Mouse (Mus musculus): ENCODE measurements at regions not wholly inside any gene's neighbourhood (a gene's known extent, or its start where the extent isn't known, plus 50 kb on each side); places are given as distances from the start of the nearest gene placed in this dataset.
A peak's percentile ranks its signal among the peaks of the same experiment; 100 is the strongest.

- Histone ChIP-seq H3K9ac (ENCODE audit: low read depth, poor library complexity, severe bottlenecking) (no peak overlapping the region), H3K9me3 (replicated peaks; ENCODE audit: control insufficient read depth, insufficient read depth, low read length, poor library complexity, severe bottlenecking) (peaks cover 5% of the 10 kb centered on the region; the same call in 1 of the 2 replicates), H3K27ac (ENCODE audit: insufficient read depth, low read length) (no peak overlapping the region), H3K4me1 (ENCODE audit: control insufficient read depth, insufficient read depth, low read length) (no peaks in the 10 kb centered on the region), H3K27me3 (ENCODE audit: control insufficient read depth, insufficient read depth, low read length, poor library complexity, severe bottlenecking) (no peaks in the 10 kb centered on the region), H3K4me3 (ENCODE audit: low read depth, low read length) (no peak overlapping the region), H3K36me3 (ENCODE audit: control insufficient read depth, insufficient read depth, low read length, poor library complexity, severe bottlenecking) (no peaks in the 10 kb centered on the region)
- TF ChIP-seq EP300 (IDR thresholded peaks at IDR 0.05; ENCODE audit: insufficient read depth, low read depth, low read length) (no peak), CTCF (IDR thresholded peaks at IDR 0.05; ENCODE audit: low read depth, low read length) (no peak), POLR2A (IDR thresholded peaks at IDR 0.05; ENCODE audit: insufficient read depth, low read length) (no peak)
These were observed 355.5 kb downstream of the Cdh9 start for GRCm38 (mm10) chr15:17084030-17084429.

- peak overlapping the region; percentile 97 for H3K27ac ChIP-seq (ENCODE audit: insufficient read depth, low read length)
- H3K4me3 ChIP-seq (ENCODE audit: low read depth, low read length), result no peak overlapping the region
- peaks cover 20% of the 10 kb centered on the region for H3K9me3 ChIP-seq (replicated peaks; ENCODE audit: control insufficient read depth, insufficient read depth, low read length, poor library complexity, severe bottlenecking)
- H3K36me3 ChIP-seq (ENCODE audit: control insufficient read depth, insufficient read depth, low read length, poor library complexity, severe bottlenecking), result no peaks in the 10 kb centered on the region
- H3K4me1 ChIP-seq (ENCODE audit: control insufficient read depth, insufficient read depth, low read length), result no peaks in the 10 kb centered on the region
- H3K27me3 ChIP-seq (ENCODE audit: control insufficient read depth, insufficient read depth, low read length, poor library complexity, severe bottlenecking), result no peaks in the 10 kb centered on the region
- no peak overlapping the region for H3K9ac ChIP-seq (ENCODE audit: low read depth, poor library complexity, severe bottlenecking)
- TF ChIP-seq EP300 (IDR thresholded peaks at IDR 0.05; ENCODE audit: insufficient read depth, low read depth, low read length), result no peak
- TF ChIP-seq CTCF (IDR thresholded peaks at IDR 0.05; ENCODE audit: low read depth, low read length), result no peak
- no peak for TF ChIP-seq POLR2A (IDR thresholded peaks at IDR 0.05; ENCODE audit: insufficient read depth, low read length)
These were observed 360.2 kb downstream of the Cdh9 start for GRCm38 (mm10) chr15:17088644-17089228.

- Histone ChIP-seq H3K4me3 (ENCODE audit: low read depth, low read length) (no peak overlapping the region), H3K9ac (ENCODE audit: low read depth, poor library complexity, severe bottlenecking) (no peak overlapping the region), H3K36me3 (ENCODE audit: control insufficient read depth, insufficient read depth, low read length, poor library complexity, severe bottlenecking) (no peaks in the 10 kb centered on the region), H3K4me1 (ENCODE audit: control insufficient read depth, insufficient read depth, low read length) (no peaks in the 10 kb centered on the region), H3K27me3 (ENCODE audit: control insufficient read depth, insufficient read depth, low read length, poor library complexity, severe bottlenecking) (no peaks in the 10 kb centered on the region), H3K9me3 (replicated peaks; ENCODE audit: control insufficient read depth, insufficient read depth, low read length, poor library complexity, severe bottlenecking) (peaks cover 7% of the 10 kb centered on the region), H3K27ac (ENCODE audit: insufficient read depth, low read length) (no peak overlapping the region)
- TF ChIP-seq CTCF (IDR thresholded peaks at IDR 0.05; ENCODE audit: low read depth, low read length) (peak; percentile 65), POLR2A (IDR thresholded peaks at IDR 0.05; ENCODE audit: insufficient read depth, low read length) (no peak)
These were observed 370.4 kb downstream of the Cdh9 start for GRCm38 (mm10) chr15:17098927-17099326.

- H3K4me1 ChIP-seq (ENCODE audit: control insufficient read depth, insufficient read depth, low read length), result no peaks in the 10 kb centered on the region
- no peak overlapping the region for H3K9ac ChIP-seq (ENCODE audit: low read depth, poor library complexity, severe bottlenecking)
- TF ChIP-seq CTCF (IDR thresholded peaks at IDR 0.05; ENCODE audit: low read depth, low read length), result no peak
- no peak for TF ChIP-seq POLR2A (IDR thresholded peaks at IDR 0.05; ENCODE audit: insufficient read depth, low read length)
- TF ChIP-seq EP300 (IDR thresholded peaks at IDR 0.05; ENCODE audit: insufficient read depth, low read depth, low read length), result no peak
These were observed 372.6 kb downstream of the Cdh9 start for GRCm38 (mm10) chr15:17101182-17101581.

GRCm38 (mm10) chr15:17135721-17136120 lies 407.2 kb downstream of the Cdh9 start:
- H3K27ac ChIP-seq (ENCODE audit: insufficient read depth, low read length), result no peak overlapping the region
- no peak overlapping the region for H3K4me3 ChIP-seq (ENCODE audit: low read depth, low read length)
- no peaks in the 10 kb centered on the region for H3K27me3 ChIP-seq (ENCODE audit: control insufficient read depth, insufficient read depth, low read length, poor library complexity, severe bottlenecking)
- TF ChIP-seq CTCF (IDR thresholded peaks at IDR 0.05; ENCODE audit: low read depth, low read length), result no peak
- TF ChIP-seq POLR2A (IDR thresholded peaks at IDR 0.05; ENCODE audit: insufficient read depth, low read length), result no peak
- TF ChIP-seq EP300 (IDR thresholded peaks at IDR 0.05; ENCODE audit: insufficient read depth, low read depth, low read length), result no peak
- no peaks in the 10 kb centered on the region for H3K4me1 ChIP-seq (ENCODE audit: control insufficient read depth, insufficient read depth, low read length)
- H3K9me3 ChIP-seq (replicated peaks; ENCODE audit: control insufficient read depth, insufficient read depth, low read length, poor library complexity, severe bottlenecking), result no peaks in the 10 kb centered on the region
- H3K36me3 ChIP-seq (ENCODE audit: control insufficient read depth, insufficient read depth, low read length, poor library complexity, severe bottlenecking), result no peaks in the 10 kb centered on the region
- no peak overlapping the region for H3K9ac ChIP-seq (ENCODE audit: low read depth, poor library complexity, severe bottlenecking)

More at GRCm38 (mm10) chr15:17101182-17101581, 372.6 kb downstream of the Cdh9 start:
- Histone ChIP-seq H3K27ac (ENCODE audit: insufficient read depth, low read length) (no peak overlapping the region), H3K9me3 (replicated peaks; ENCODE audit: control insufficient read depth, insufficient read depth, low read length, poor library complexity, severe bottlenecking) (no peaks in the 10 kb centered on the region), H3K27me3 (ENCODE audit: control insufficient read depth, insufficient read depth, low read length, poor library complexity, severe bottlenecking) (no peaks in the 10 kb centered on the region), H3K4me3 (ENCODE audit: low read depth, low read length) (no peak overlapping the region), H3K36me3 (ENCODE audit: control insufficient read depth, insufficient read depth, low read length, poor library complexity, severe bottlenecking) (no peaks in the 10 kb centered on the region)

- H3K4me1 ChIP-seq (ENCODE audit: control insufficient read depth, insufficient read depth, low read length), result no peaks in the 10 kb centered on the region
- H3K36me3 ChIP-seq (ENCODE audit: control insufficient read depth, insufficient read depth, low read length, poor library complexity, severe bottlenecking), result no peaks in the 10 kb centered on the region
- H3K4me3 ChIP-seq (ENCODE audit: low read depth, low read length), result no peak overlapping the region
- H3K27ac ChIP-seq (ENCODE audit: insufficient read depth, low read length), result no peak overlapping the region
- no peaks in the 10 kb centered on the region for H3K9me3 ChIP-seq (replicated peaks; ENCODE audit: control insufficient read depth, insufficient read depth, low read length, poor library complexity, severe bottlenecking)
- no peak overlapping the region for H3K9ac ChIP-seq (ENCODE audit: low read depth, poor library complexity, severe bottlenecking)
- no peak for TF ChIP-seq CTCF (IDR thresholded peaks at IDR 0.05; ENCODE audit: low read depth, low read length)
- no peak for TF ChIP-seq EP300 (IDR thresholded peaks at IDR 0.05; ENCODE audit: insufficient read depth, low read depth, low read length)
- TF ChIP-seq POLR2A (IDR thresholded peaks at IDR 0.05; ENCODE audit: insufficient read depth, low read length), result no peak
- H3K27me3 ChIP-seq (ENCODE audit: control insufficient read depth, insufficient read depth, low read length, poor library complexity, severe bottlenecking), result no peaks in the 10 kb centered on the region
These were observed 451.6 kb downstream of the Cdh9 start for GRCm38 (mm10) chr15:17180164-17180563.
